Mouse (Mus musculus) cerebellum, postnatal 14 days (tissue): Measurements from ENCODE around the gene Gpd1.

Experiments
- DNase-seq, 2 experiments: peaks; one replicate each; pipeline ENCODE4 v3.0.0; 2021; ENCODE audit warnings: mixed read lengths in 2 of 2

Gene Gpd1

DNA sequence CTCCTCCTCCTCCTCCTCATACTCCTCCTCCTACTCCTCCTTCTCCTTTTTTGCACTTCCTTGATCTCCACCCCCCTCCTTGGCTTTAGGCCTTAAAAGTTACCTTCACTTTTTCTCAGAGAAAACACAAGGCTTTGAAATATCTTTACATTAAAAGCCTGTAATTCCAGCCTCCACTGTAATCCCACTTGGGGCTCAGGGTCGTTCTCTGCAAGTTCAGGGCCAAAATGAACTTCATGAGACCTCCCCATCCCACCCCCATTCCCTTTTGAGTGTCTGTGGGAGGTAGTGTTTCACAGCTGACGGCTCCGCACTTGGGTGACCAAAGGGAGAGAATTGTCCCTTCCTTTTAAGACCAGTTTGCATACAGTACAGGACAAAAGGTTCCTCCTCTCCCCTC lies 55.6 kb downstream of the Gpd1 start:
- DNase-seq = no peak
